Mouse (Mus musculus) ES-E14 (cell line): ENCODE measurements around the gene Cenpn. TPM values are rescaled to one million over a fixed set of nuclear protein-coding genes. Genes with fewer than 3 reads are reported as not detected.
A peak's percentile ranks its signal among the peaks of the same experiment; 100 is the strongest.

Experiments
- DNase-seq: peaks from one replicate; pipeline ENCODE4 v3.0.0-alpha.2; 2013; ENCODE audit warnings: low read depth, low spot score
- H3K27ac ChIP-seq: 2 replicates; pipeline ENCODE4 v1.5.1; 2012; ENCODE audit warnings: low read depth, mild to moderate bottlenecking, low read length, moderate library complexity, mixed read lengths; ENCODE audit not compliant: poor library complexity, insufficient read depth, severe bottlenecking
- H3K36me3 ChIP-seq: 2 replicates; pipeline ENCODE4 v1.6.1; 2012; ENCODE audit warnings: mild to moderate bottlenecking, low read length, moderate library complexity, mixed read lengths; ENCODE audit not compliant: control insufficient read depth, poor library complexity, insufficient read depth, severe bottlenecking
- H3K4me1 ChIP-seq, 2 experiments: fragments of 150-350 bp in 1 of 2; sonication (generic) in 1 of 2; 2 replicates each; pipeline ENCODE4 v1.6.1; 2012; ENCODE audit warnings: low read length in 2 of 2, mild to moderate bottlenecking in 1 of 2, mixed read lengths in 1 of 2; ENCODE audit not compliant: control insufficient read depth in 2 of 2, insufficient read depth in 2 of 2, poor library complexity in 1 of 2
- H3K4me3 ChIP-seq, 2 experiments: fragments of 150-350 bp in 1 of 2; sonication (generic) in 1 of 2; 2 replicates each; pipeline ENCODE4 v1.5.1; 2012; ENCODE audit warnings: low read length in 2 of 2, low read depth in 1 of 2, mild to moderate bottlenecking in 1 of 2, mixed read lengths in 1 of 2; ENCODE audit not compliant: insufficient read depth in 1 of 2, poor library complexity in 1 of 2, severe bottlenecking in 1 of 2
- H3K9ac ChIP-seq: 2 replicates; pipeline ENCODE4 v1.6.1; 2012; ENCODE audit warnings: low read depth, mild to moderate bottlenecking, low read length, mixed read lengths; ENCODE audit not compliant: poor library complexity, insufficient read depth, severe bottlenecking
- H3K9me3 ChIP-seq: fragments of 150-350 bp; sonication (generic); 2 replicates; pipeline ENCODE4 v1.6.1; 2012; ENCODE audit warnings: low read depth, mild to moderate bottlenecking, low read length; ENCODE audit not compliant: control insufficient read depth, insufficient read depth
- CHD2 ChIP-seq: IDR thresholded peaks from 2 replicates; pipeline ENCODE4 v1.6.1; 2014; ENCODE audit warnings: mild to moderate bottlenecking, low read depth, low read length, inconsistent platforms
- HCFC1 ChIP-seq: IDR thresholded peaks from 2 replicates; pipeline ENCODE4 v1.6.1; 2012; ENCODE audit warnings: low read length, inconsistent platforms, borderline replicate concordance; ENCODE audit not compliant: insufficient read depth
- MAFK ChIP-seq: IDR thresholded peaks from 2 replicates; pipeline ENCODE4 v1.6.1; 2014; ENCODE audit warnings: mild to moderate bottlenecking, low read depth, low read length, inconsistent platforms; ENCODE audit not compliant: insufficient read depth
- ZC3H11A ChIP-seq: IDR thresholded peaks from 2 replicates; pipeline ENCODE4 v1.6.1; 2012; ENCODE audit warnings: low read depth, mild to moderate bottlenecking, inconsistent platforms, low read length, borderline replicate concordance
- ZNF384 ChIP-seq: IDR thresholded peaks from 2 replicates; pipeline ENCODE4 v1.6.1; 2012; ENCODE audit warnings: low read depth, low read length, inconsistent platforms
- in situ Hi-C, 2 experiments: fragments of 600-800 bp; cut with MboI; formaldehyde crosslinking; loops; one replicate each; pipeline ENCODE4 v1.15.1; 2025; ENCODE audit warnings: low sequenced_read_pairs in 2 of 2, inconsistent platforms in 1 of 2; ENCODE audit not compliant: unreplicated experiment in 2 of 2
- total RNA-seq: library from RNA; depleted of rRNA; stranded (reverse); fragments of 300-350 nt; gene quantifications from 2 replicates; pipeline ENCODE4 v1.2.3, GENCODE M21; 2012

Cenpn gene
- total RNA-seq, 1 experiment = 30.2 TPM

DNA sequence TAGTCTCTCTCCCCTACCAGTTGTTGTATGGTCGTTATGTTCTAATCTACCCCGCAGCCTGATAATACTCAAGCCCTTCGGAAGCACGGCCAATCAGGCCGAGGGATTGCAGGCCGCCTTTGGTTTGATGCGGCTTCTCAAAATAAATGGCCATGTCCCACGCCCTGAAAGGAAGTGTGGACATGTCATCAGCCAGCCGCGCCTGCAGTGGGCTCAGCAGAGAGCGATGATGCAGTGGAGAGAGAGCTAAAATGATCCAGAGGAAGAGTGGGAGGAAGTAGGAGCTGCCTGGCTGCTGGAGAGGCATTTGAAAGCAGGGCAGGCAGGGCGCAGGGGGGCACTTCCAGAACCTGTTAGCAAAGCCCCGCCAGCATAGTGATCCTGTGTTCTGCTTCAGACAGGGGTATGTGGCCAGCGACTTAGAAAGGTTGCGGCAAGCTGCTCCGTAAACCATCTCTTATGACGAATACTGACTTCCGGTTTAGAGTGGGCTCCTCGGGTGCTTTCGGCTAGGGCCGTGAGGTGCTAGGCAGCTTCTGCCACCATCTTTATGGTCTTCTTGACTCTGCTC is 24.8 kb downstream of the Cenpn start:
- H3K27ac ChIP-seq = peak overlapping the region; percentile 0; the same call in 1 of the 2 replicates
- in situ Hi-C loops = no loop called here
- H3K9me3 ChIP-seq = no peaks in the 10 kb centered on the region
- peak overlapping the region; percentile 24 for H3K9ac ChIP-seq
- H3K4me3 ChIP-seq = peak overlapping the region; percentile 24 to 32
- TF ChIP-seq MAFK = no peak
- TF ChIP-seq HCFC1 = no peak
- no peak for TF ChIP-seq ZC3H11A
- TF ChIP-seq CHD2 = no peak
- no peak for TF ChIP-seq ZNF384
- H3K4me1 ChIP-seq = peaks cover 0 to 30% of the 10 kb centered on the region in 2 experiments; a peak in 3 of 4 replicates
- no peak for DNase-seq
- peaks cover 3% of the 10 kb centered on the region for H3K36me3 ChIP-seq

DNA sequence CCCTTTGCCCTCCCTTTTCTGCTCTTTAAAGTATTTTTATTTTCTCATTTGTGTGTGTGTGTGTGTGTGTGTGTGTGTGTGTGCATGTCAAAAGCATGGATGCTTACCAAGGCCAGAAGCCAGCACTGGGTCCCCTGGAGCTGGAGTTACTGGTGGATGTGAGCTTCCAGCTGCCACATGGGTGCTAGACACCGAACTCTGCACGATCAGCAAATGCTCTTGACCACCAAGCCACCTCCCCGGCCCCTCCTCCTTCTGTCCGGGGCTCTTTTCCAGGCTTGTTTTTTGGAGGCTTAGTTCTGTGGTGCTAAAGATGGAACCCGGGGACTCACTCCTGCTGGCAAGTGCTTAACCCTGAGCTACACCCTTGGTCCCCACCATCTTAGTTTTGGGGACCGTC is 25.3 kb downstream of the Cenpn start:
- TF ChIP-seq ZNF384 (0 out of 2 replicates have a peak, but pooled peaks have one; percentile 18), MAFK (peak; percentile 30; the same call in 1 of the 2 replicates), HCFC1 (no peak)
- Histone ChIP-seq H3K4me3 (peak overlapping the region; percentile 24 to 32), H3K27ac (peak overlapping the region; percentile 26; the same call in 1 of the 2 replicates), H3K9me3 (no peaks in the 10 kb centered on the region), H3K9ac (peak overlapping the region; percentile 24; the same call in 1 of the 2 replicates), H3K36me3 (peaks cover 3% of the 10 kb centered on the region), H3K4me1 (peaks cover 0 to 31% of the 10 kb centered on the region in 2 experiments; a peak in 3 of 4 replicates)
- DNase-seq = no peak
- in situ Hi-C loops = no loop called here

DNA sequence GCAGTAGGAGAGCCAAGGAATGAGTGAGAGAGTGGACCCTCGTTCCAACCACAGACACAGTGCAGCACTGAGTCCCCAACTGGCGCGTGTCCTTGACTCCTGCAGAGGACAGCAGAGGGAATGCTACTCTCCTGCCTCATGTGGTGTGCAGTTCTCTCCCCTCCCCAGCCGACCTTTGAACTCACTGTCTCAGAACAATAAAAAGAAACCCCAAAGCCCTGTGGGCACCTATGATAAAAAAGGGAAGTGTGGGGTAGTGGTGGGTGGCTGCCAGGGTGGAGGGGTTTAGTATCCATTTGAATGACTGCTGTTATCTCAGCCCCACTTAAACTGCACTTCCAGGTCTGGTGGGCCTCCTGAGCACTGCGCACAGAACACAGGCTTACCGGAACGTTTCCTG is 26.1 kb downstream of the Cenpn start:
- H3K27ac ChIP-seq = no peak overlapping the region
- H3K4me1 ChIP-seq = peaks cover 0 to 29% of the 10 kb centered on the region in 2 experiments; a peak in 3 of 4 replicates
- in situ Hi-C loops = no loop called here
- no peak for TF ChIP-seq ZC3H11A
- no peak for TF ChIP-seq HCFC1
- TF ChIP-seq ZNF384 = no peak
- no peak for TF ChIP-seq CHD2
- TF ChIP-seq MAFK = no peak
- no peaks in the 10 kb centered on the region for H3K9me3 ChIP-seq
- peak overlapping the region; percentile 22; the same call in 1 of the 2 replicates for H3K9ac ChIP-seq
- no peak overlapping the region; a peak in 1 of 4 replicates for H3K4me3 ChIP-seq
- DNase-seq = no peak
- peaks cover 3% of the 10 kb centered on the region for H3K36me3 ChIP-seq

DNA sequence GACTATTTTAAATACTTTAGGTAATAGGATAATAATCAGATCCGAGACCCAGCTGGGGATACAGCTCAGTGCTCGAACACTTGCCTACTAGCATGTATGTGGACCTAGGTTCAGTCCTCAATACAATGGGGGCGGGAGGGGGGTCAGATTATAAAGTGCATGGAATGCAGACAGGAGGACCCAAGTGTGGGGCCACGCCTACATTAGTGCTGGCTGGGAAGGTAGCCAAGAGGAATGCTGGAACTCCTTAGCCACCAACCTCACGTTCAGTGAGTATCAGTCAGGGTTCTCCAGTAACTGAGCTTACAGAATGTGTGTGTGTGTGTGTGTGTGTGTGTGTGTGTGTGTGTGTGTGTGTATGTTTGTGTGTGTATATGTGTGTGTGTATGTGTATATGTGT is 29.8 kb downstream of the Cenpn start:
- in situ Hi-C loops = no loop called here

More for the DNA sequence above, 29.8 kb downstream of the Cenpn start:
- H3K9me3 ChIP-seq = no peaks in the 10 kb centered on the region
- no peak overlapping the region for H3K27ac ChIP-seq
- peaks cover 0 to 20% of the 10 kb centered on the region in 2 experiments; a peak in 3 of 4 replicates for H3K4me1 ChIP-seq
- DNase-seq = no peak
- no peak overlapping the region for H3K4me3 ChIP-seq
- TF ChIP-seq MAFK = no peak
- TF ChIP-seq CHD2 = no peak
- no peak for TF ChIP-seq ZC3H11A
- TF ChIP-seq HCFC1 = no peak
- TF ChIP-seq ZNF384 = no peak
- H3K36me3 ChIP-seq = peaks cover 23% of the 10 kb centered on the region
- no peak overlapping the region for H3K9ac ChIP-seq
